Mouse (Mus musculus) midbrain, postnatal 0 days (tissue): ENCODE measurements at regions not wholly inside any gene's neighbourhood (a gene's known extent, or its start where the extent isn't known, plus 50 kb on each side); places are given as distances from the start of the nearest gene placed in this dataset.

ENCODE experiments used
- ATAC-seq: fragments of 200-750 bp; cut with Nextera tagmentation; 2 replicates; pipeline ENCODE4 v1.8.0; 2017; ENCODE audit warnings: moderate number of reproducible peaks, mild to moderate bottlenecking, moderate TSS enrichment, moderate library complexity; ENCODE audit not compliant: low FRiP score
- DNase-seq: peaks from one replicate; pipeline ENCODE4 v3.0.0-alpha.2; 2015; ENCODE audit warnings: low spot score
- H3K27ac ChIP-seq: fragments of 300-500 bp; sonication (generic); 2 replicates; pipeline ENCODE4 v1.5.1; 2014; ENCODE audit warnings: low read depth, mild to moderate bottlenecking, low read length, mixed read lengths
- H3K27me3 ChIP-seq: fragments of 300-500 bp; sonication (generic); 2 replicates; pipeline ENCODE4 v1.6.1; 2014; ENCODE audit warnings: low read length, control low read depth, mixed read lengths; ENCODE audit not compliant: insufficient read depth
- H3K36me3 ChIP-seq: fragments of 300-500 bp; sonication (generic); 2 replicates; pipeline ENCODE4 v1.6.1; 2014; ENCODE audit warnings: low read length, control low read depth, mixed read lengths; ENCODE audit not compliant: insufficient read depth
- H3K4me1 ChIP-seq: fragments of 300-500 bp; sonication (generic); 2 replicates; pipeline ENCODE4 v1.6.1; 2014; ENCODE audit warnings: mild to moderate bottlenecking, control low read depth, antibody characterized with exemption, low read length, mixed read lengths; ENCODE audit not compliant: insufficient read depth
- H3K4me2 ChIP-seq: fragments of 300-500 bp; sonication (generic); 2 replicates; pipeline ENCODE4 v1.6.1; 2014; ENCODE audit warnings: low read depth, mild to moderate bottlenecking, low read length, mixed read lengths; ENCODE audit not compliant: poor library complexity, severe bottlenecking
- H3K4me3 ChIP-seq: fragments of 300-500 bp; sonication (generic); 2 replicates; pipeline ENCODE4 v1.5.1; 2014; ENCODE audit warnings: low read depth, mild to moderate bottlenecking, low read length, moderate library complexity
- H3K9ac ChIP-seq: fragments of 300-500 bp; sonication (generic); replicated peaks from 2 replicates; pipeline ENCODE4 v1.6.1; 2014; ENCODE audit warnings: mild to moderate bottlenecking, low read length, moderate library complexity, mixed read lengths; ENCODE audit not compliant: poor library complexity, severe bottlenecking
- H3K9me3 ChIP-seq: fragments of 300-500 bp; sonication (generic); 2 replicates; pipeline ENCODE4 v1.6.1; 2016; ENCODE audit warnings: low read length, control low read depth
- CTCF ChIP-seq: IDR thresholded peaks from 2 replicates; pipeline ENCODE4 v1.5.1; 2016; ENCODE audit warnings: antibody characterized with exemption, mild to moderate bottlenecking
- WGBS: fragments of 180-500 bp; shearing (Covaris S2); extraction: QIAGEN DNeasy Blood & Tissue Kit; methylation state at CpG from one replicate; pipeline ENCODE4 v1.1.7; 2014; 5-methylcytosine and 5-hydroxymethylcytosine counted together

- H3K27me3 ChIP-seq, result no peaks in the 10 kb centered on the region
- H3K36me3 ChIP-seq, result no peaks in the 10 kb centered on the region
- WGBS, result 80% methylated on average over 5 of the region's 5 CpGs
- ATAC-seq (no peak), DNase-seq (no peak)
- TF ChIP-seq CTCF, result no peak
- H3K9ac ChIP-seq, result no peak overlapping the region
- no peak overlapping the region for H3K27ac ChIP-seq
- H3K4me3 ChIP-seq, result no peak overlapping the region
- no peaks in the 10 kb centered on the region for H3K9me3 ChIP-seq
- no peaks in the 10 kb centered on the region for H3K4me1 ChIP-seq
- no peak overlapping the region for H3K4me2 ChIP-seq
These were observed 388.7 kb downstream of the Agtpbp1 start for GRCm38 (mm10) chr13:59196311-59196710.

GRCm38 (mm10) chr13:59188431-59188830 is 382.1 kb downstream of the Ntrk2 start:
- TF ChIP-seq CTCF, result no peak
- H3K27ac ChIP-seq, result no peak overlapping the region
- H3K9me3 ChIP-seq, result no peaks in the 10 kb centered on the region
- H3K4me1 ChIP-seq, result no peaks in the 10 kb centered on the region
- H3K4me3 ChIP-seq, result no peak overlapping the region
- WGBS, result 86% methylated on average over 11 of the region's 11 CpGs
- no peak for DNase-seq
- H3K4me2 ChIP-seq, result no peak overlapping the region
- ATAC-seq, result no peak
- H3K9ac ChIP-seq, result no peak overlapping the region
- no peaks in the 10 kb centered on the region for H3K27me3 ChIP-seq
- no peaks in the 10 kb centered on the region for H3K36me3 ChIP-seq
